Mouse (Mus musculus): Measurements from ENCODE around the gene Nudt8.

Gene Nudt8

DNA sequence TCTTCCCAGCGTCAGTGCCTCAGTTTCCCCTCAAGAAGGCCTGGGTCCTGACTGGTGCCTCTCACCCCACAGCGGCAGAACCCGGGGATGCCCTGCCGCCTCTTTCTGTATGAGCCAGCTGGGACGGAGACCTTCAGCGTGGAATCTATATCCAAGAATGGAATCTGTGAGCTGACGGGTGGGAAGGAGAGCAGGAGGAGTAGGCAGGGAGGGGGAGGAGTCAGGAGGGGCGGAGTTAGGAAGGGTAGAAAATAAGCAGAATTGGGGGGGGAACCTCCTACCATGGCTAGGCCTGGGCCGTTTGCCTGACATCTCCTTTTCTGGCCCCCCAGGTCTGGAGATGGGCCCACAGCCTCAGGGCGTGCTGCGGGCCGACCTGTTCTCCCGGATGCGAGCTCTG, 12.3 kb upstream of the Nudt8 start:
- no peak for DNase-seq (ENCODE audit: low spot score in 2 of 2)

GRCm38 (mm10) chr19:3988750-3989149, 11.6 kb upstream of the Nudt8 start:
- no peak for DNase-seq (ENCODE audit: low spot score in 2 of 2)

GRCm38 (mm10) chr19:3990804-3991203, 9.6 kb upstream of the Nudt8 start:
- DNase-seq (ENCODE audit: low spot score in 2 of 2) = no peak

GRCm38 (mm10) chr19:3991562-3991961, 8.8 kb upstream of the Nudt8 start:
- DNase-seq (ENCODE audit: low spot score in 2 of 2) = no peak

DNA sequence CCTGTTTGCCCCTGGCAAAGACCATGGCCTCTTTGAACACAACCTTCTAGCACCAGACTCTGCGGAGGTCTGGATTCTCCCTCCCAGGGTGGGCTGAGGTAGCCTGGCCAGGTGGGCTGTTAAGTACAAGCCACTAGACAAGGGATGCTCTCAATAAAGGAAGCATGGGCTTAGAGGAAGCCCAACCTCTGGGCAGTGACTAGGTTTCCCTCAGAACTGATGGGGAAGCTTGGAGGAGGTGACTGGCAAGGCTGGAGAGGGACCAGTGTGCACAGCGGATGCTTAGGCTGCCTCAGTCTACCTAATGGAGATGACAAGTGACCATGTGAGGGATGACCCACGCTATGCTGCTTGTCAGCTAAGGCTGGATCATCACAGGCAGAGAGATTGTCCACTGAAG, 8.4 kb upstream of the Nudt8 start:
- DNase-seq (ENCODE audit: low spot score in 2 of 2) = no peak

DNA sequence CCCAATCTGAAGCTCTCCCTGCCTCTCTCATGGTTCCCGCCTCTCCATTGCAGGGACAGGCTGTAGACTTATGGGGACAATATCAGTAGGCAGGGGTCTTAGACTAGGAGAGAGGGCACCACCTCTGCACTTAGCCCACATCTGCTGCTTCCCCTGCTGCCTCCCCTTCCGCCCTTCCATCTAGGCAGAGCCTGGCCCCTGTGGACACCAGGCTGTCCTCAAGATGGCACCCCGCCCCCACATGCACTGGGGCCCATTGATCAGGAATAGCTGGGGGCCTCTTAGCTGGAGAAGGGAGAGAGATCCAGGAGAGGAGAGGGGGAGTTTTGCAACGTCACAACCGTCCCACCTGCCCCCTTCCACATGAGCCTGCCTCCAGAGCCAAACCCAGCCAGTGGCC, 8.0 kb upstream of the Nudt8 start, which contains the start of gene Tbx10:
Gene Tbx10, plus strand, starts transcription at position 337 of the 400 bp plus-strand sequence.
- DNase-seq (ENCODE audit: low spot score in 2 of 2) = no peak

GRCm38 (mm10) chr19:3994932-3995331, 5.4 kb upstream of the Nudt8 start:
- no peak for DNase-seq (ENCODE audit: low spot score in 2 of 2)

DNA sequence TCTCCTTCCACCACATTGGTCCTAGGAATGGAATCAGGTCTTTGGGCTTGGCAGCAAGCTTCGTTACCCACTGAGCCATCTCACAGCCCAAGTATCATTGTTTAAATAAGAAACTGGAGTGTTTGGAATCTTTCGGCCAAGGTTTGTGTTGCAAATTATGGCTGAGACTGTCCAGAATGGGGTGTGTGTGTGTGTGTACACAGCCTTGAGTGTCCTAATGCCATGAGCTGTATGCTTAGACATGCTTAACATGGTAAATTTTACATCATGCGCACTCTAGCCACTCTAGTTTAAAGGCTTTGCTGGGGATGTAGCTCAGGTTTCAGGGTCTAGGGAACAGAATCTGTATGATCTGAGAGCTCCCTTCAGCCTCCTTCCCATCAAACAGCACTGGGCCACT, 4.9 kb upstream of the Nudt8 start:
- no peak for DNase-seq (ENCODE audit: low spot score in 2 of 2)

DNA sequence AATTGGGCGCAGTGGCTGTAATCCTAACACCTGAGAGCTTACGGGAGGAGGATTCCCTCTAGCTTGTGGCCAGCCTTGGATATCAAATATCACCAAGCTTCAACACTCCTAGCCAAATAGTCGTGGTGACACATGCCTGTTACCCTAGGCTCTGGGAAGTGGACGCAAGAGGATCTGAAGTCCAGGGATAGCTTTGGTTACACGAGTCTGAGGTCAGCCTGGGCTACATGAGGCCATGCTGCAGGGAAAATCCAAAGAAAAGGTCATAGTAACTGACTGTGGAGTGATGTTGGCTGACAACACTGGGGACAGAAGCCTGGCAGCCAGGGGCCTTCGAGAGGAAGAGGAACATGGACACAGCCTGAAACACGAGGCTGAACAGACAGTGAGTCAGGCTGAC, 4.3 kb upstream of the Nudt8 start:
- DNase-seq (ENCODE audit: low spot score in 2 of 2) = no peak

DNA sequence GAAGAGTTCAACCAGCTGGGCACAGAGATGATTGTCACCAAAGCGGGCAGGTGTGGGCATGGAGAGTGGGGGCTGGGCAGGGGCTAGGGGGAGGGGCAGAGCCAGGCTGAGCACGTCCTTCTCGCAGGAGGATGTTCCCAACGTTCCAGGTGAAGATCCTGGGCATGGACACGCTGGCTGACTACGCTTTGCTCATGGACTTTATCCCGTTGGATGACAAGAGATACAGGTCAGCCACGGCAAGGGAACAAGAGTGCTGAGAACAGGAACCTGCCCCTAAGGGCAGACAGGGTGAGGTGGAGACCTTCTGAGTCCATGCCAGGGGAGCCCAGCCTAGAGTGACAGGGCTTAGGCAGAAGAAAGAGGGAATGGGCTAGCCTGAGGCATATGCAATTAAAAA, 3.6 kb upstream of the Nudt8 start:
- no peak for DNase-seq (ENCODE audit: low spot score in 2 of 2)

DNA sequence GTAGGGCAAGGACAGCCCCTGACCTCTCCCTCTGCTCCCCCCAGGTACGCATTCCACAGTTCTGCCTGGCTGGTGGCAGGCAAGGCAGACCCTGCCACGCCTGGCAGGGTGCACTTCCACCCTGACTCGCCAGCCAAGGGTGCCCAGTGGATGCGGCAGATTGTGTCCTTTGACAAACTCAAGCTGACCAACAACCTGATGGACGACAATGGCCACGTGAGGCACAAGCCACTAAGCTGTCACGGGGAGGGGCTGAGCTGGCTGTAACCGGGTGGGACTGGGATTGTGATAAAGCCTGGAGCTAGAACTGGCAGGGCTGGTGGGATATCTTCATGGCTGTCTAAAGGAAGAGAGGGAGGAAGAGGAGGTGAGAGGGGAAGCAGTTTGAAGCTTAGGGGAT, 3.1 kb upstream of the Nudt8 start:
- no peak for DNase-seq (ENCODE audit: low spot score in 2 of 2)

DNA sequence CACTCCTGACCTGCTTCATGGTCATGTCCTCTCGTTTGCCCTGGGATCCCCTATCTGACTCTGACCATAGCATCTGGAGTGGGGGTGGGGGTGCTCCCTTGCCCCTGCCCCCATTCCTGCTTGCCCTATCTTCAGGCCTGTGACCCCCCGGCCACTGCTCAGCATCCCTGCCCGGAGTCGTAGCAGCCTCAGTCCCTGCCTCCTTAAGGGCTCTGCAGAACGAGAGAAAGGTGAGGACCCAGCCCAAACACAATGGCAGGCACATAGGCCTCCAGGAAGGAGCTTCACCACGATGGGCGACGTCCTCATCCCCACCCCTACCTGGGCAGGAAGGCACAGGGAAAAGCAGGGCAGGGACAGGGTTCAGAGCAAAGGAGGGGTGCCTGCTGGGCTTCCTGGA, 2.0 kb upstream of the Nudt8 start:
- DNase-seq (ENCODE audit: low spot score in 2 of 2) = no peak

DNA sequence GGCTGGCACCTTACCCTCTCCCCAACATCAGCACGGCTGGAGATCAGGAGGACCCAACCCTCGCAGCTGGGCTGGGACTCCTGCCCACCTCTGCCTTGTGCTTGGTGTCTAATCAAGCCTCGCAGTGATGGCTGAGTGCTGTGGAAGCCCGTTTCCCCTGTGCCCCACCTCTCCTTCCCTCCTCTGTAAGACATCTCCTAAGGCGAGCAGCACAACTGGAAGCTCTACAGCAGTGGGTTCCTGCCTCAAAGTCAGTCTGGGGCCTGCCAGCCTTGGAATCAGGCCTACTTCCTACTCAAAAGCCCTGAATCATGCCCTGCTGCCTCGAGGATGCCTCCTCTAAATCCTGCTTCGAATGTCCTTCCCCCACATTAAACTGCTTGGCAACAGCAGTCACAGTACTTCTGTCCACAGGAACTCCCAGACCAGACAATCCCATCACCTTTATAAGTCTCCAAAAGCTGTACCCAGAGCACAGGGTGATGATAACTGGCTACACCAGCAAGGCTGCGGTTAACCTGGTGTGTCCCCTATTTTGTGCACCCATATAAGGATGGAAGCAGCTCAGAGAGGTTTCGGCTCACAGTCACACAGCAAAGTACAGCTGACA, 1.2 kb upstream of the Nudt8 start:
- DNase-seq (ENCODE audit: low spot score in 2 of 2) = no peak

GRCm38 (mm10) chr19:4000949-4001525, 657 bp downstream of the Nudt8 start:
- peak in 1 of 2 experiments; percentile 67 for DNase-seq (ENCODE audit: low spot score in 2 of 2)

GRCm38 (mm10) chr19:4001752-4002151, 1.4 kb downstream of the Nudt8 start:
- DNase-seq (ENCODE audit: low spot score in 2 of 2) = peak in 1 of 2 experiments; percentile 64

DNA sequence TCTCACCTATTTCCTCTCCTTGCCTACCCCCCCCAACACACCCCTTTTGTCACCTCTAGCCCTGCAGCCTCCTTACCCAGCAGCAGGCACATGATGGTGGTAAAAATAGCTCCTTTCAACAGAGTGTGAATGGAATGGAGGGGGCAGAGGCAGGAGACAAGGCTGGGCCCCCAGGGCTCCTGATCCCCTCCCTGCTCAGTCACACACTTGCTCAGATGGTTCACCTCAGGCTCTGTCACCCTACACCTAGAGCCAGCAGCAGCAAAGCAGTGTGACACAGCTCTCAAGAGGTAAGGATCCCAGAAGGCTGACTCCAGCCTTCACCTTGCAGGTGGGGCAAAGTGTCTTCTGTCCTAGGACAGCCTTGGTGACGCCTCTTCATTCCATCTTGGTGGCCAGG, 2.7 kb downstream of the Nudt8 start, which contains the start of gene Doc2g:
Gene Doc2g, plus strand, starts transcription at position 202 of the 400 bp plus-strand sequence.
- no peak for DNase-seq (ENCODE audit: low spot score in 2 of 2)

DNA sequence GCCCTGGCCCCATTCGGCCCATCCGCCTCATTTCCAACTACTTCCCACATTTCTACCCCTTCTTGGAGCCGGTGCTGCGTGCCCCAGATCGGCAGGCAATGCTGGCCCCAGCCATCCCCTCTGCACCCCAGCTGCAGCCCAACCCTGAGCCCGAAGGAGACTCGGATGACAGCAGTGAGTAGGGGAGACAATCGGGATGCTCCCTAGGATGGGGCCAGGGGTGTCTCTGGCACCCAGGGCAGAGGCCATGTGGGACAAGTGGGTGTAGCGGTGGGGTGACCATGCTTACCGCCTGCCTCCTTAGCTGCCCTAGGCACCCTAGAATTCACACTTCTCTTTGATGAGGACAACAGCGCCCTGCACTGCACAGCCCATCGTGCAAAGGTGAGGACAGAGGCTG, 3.3 kb downstream of the Nudt8 start:
- DNase-seq (ENCODE audit: low spot score in 2 of 2) = no peak

GRCm38 (mm10) chr19:4004331-4004730, 4.0 kb downstream of the Nudt8 start:
- no peak for DNase-seq (ENCODE audit: low spot score in 2 of 2)

GRCm38 (mm10) chr19:4005091-4005490, 4.7 kb downstream of the Nudt8 start:
- DNase-seq (ENCODE audit: low spot score in 2 of 2) = peak in 1 of 2 experiments; percentile 10

GRCm38 (mm10) chr19:4005971-4006370, 5.6 kb downstream of the Nudt8 start:
- DNase-seq (ENCODE audit: low spot score in 2 of 2) = no peak

- DNase-seq (ENCODE audit: low spot score in 2 of 2) = no peak
Measured at GRCm38 (mm10) chr19:4011086-4011485, 10.7 kb downstream of the Nudt8 start.

DNA sequence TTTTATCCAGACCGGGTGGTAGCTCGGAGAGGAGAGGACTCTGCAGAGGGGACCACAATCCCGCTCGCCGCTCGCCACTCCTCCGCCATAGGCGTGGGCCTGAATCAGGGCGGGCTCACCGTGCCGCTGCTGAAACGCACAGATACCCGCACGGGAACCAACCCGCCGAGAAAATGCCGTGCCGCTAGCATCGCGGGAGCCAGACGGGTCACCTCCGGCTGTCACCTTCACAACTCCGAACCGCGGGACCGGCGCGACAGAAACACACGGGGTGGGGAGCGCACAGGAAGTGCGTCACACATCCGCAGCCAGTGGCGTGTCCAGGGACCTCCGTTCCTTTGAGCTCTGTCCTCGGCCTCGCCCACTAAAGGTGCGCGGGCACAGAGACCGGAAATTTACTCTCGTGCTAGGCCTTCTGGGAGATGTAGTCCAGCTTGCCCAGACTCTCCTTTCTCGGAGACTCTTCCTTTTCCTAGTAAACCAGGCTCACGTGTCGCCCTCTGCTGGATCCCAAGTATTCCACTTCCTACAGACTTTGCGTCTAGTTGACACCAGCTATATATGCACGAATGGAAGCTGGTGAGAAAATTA, 12.1 kb downstream of the Nudt8 start, which contains the start of gene Ndufv1:
Gene Ndufv1, minus strand, starts transcription at position 375 of the 591 bp plus-strand sequence.
- peak; percentile 93 to 95 for DNase-seq (ENCODE audit: low spot score in 2 of 2)

GRCm38 (mm10) chr19:4013066-4013465, 12.7 kb downstream of the Nudt8 start:
- DNase-seq (ENCODE audit: low spot score in 2 of 2) = no peak

Measured in spleen, postnatal 4 days (tissue).